Mouse (Mus musculus) hindbrain, embryonic 12.5 days (tissue): ENCODE measurements around the gene Fubp1. TPM values are rescaled to one million over a fixed set of nuclear protein-coding genes. Genes with fewer than 3 reads are reported as not detected.

ENCODE experiments used
- ATAC-seq: fragments of 200-750 bp; cut with Nextera tagmentation; 2 replicates; pipeline ENCODE4 v1.8.0; 2017; ENCODE audit warnings: moderate TSS enrichment; ENCODE audit not compliant: low FRiP score
- H3K27ac ChIP-seq: fragments of 300-500 bp; sonication (generic); 2 replicates; pipeline ENCODE4 v1.5.1; 2016; ENCODE audit warnings: mild to moderate bottlenecking
- H3K27me3 ChIP-seq: fragments of 300-500 bp; sonication (generic); 2 replicates; pipeline ENCODE4 v1.6.1; 2016; ENCODE audit warnings: mild to moderate bottlenecking
- H3K36me3 ChIP-seq: fragments of 300-500 bp; sonication (generic); 2 replicates; pipeline ENCODE4 v1.6.1; 2016; ENCODE audit warnings: mild to moderate bottlenecking
- H3K4me1 ChIP-seq: fragments of 300-500 bp; sonication (generic); 2 replicates; pipeline ENCODE4 v1.6.1; 2016
- H3K4me2 ChIP-seq: fragments of 300-500 bp; sonication (generic); replicated peaks from 2 replicates; pipeline ENCODE4 v1.6.1; 2016; ENCODE audit warnings: mild to moderate bottlenecking
- H3K4me3 ChIP-seq: fragments of 300-500 bp; sonication (generic); 2 replicates; pipeline ENCODE4 v1.5.1; 2016; ENCODE audit warnings: mild to moderate bottlenecking
- H3K9ac ChIP-seq: fragments of 300-500 bp; sonication (generic); 2 replicates; pipeline ENCODE4 v1.6.1; 2016; ENCODE audit warnings: mild to moderate bottlenecking, moderate library complexity
- H3K9me3 ChIP-seq: fragments of 300-500 bp; sonication (generic); replicated peaks from 2 replicates; pipeline ENCODE4 v1.6.1; 2016; ENCODE audit warnings: mild to moderate bottlenecking
- WGBS: fragments of 180-500 bp; shearing (Covaris S2); methylation state at CpG from one replicate; pipeline ENCODE4 v1.1.7; 2016; 5-methylcytosine and 5-hydroxymethylcytosine counted together
- polyA plus RNA-seq: library from polyadenylated mRNA; unstranded; fragments of >200 nt; fragmentation: Nextera tagmentation; extraction: Ambion mirVana; gene quantifications from 2 replicates; pipeline ENCODE4 v1.2.1, GENCODE M21; 2016

Fubp1 gene
- polyA plus RNA-seq, 1 experiment from 2014 or later = 362 TPM

DNA sequence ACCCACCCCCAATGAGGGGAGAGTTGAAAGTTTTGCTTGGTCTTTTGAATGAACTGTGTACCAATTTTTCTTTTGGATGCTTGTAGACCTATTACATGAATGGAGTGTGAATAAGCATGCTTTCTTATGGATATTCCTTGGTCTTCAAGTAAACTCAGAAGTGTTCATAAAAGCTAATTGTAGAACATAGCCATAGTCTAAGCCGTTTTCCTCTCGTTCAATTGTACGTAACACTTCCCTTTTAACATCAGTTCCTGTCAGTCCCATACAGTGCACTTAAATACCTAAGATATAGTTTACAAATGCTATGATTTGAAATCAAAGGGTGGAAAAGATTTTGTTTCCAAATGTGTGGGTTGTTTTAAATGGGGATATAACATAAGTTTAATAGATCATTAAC, 3.2 kb downstream of the Fubp1 start:
- peak overlapping the region; percentile 98; the same call in 1 of the 2 replicates for H3K4me3 ChIP-seq
- no peak overlapping the region for H3K9ac ChIP-seq
- WGBS = 72% methylated on average over 3 of the region's 3 CpGs

DNA sequence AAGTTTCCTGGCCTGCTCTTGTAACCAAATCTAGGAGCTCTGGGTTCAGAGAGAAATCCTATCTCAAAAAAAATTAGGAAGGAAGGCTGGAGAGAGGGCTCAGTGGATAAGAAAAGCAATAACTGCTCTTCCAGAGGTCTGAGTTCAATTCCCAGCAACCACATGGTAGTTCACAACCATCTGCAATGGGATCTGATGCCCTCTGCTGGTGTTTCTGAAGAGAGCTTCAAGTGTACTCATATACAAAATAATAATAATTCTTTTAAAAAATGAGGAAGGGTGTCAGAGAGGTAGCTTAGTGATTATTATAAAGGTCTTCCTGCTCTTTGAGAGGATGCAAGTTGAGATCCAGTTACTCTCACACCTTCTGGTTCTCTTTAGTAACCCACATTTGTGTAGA, 14.7 kb downstream of the Fubp1 start:
- H3K27ac ChIP-seq = no peak overlapping the region
- H3K4me1 ChIP-seq = no peaks in the 10 kb centered on the region
- no peak for ATAC-seq
- no peak overlapping the region for H3K4me3 ChIP-seq
- H3K9me3 ChIP-seq = no peaks in the 10 kb centered on the region
- H3K27me3 ChIP-seq = no peaks in the 10 kb centered on the region
- H3K4me2 ChIP-seq = no peak overlapping the region
- H3K9ac ChIP-seq = no peak overlapping the region
- H3K36me3 ChIP-seq = peaks cover 89% of the 10 kb centered on the region

More for the DNA sequence above, 3.2 kb downstream of the Fubp1 start:
- peak overlapping the region; percentile 95 for H3K4me2 ChIP-seq
- H3K27me3 ChIP-seq = no peaks in the 10 kb centered on the region
- peaks cover 30% of the 10 kb centered on the region for H3K36me3 ChIP-seq
- peaks cover 26% of the 10 kb centered on the region for H3K4me1 ChIP-seq
- no peak overlapping the region for H3K27ac ChIP-seq
- ATAC-seq = no peak
- no peaks in the 10 kb centered on the region for H3K9me3 ChIP-seq

DNA sequence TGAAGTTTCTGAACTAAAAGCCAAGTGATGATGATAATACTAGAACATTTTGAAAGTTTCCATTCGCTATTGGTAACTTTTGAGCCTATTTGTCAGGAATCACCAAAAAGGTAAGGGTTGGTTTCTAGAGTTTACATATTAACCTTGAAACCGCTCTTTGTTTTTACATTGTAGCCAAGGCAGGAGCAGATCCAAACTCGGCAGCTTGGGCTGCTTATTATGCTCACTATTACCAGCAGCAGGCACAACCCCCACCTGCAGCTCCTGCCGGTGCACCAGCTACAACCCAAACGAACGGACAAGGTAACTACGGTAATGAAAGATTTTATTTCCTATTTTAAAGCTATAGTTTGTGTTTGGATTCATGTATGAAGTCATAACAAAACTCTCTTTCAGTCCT, 15.7 kb downstream of the Fubp1 start:
- H3K9me3 ChIP-seq = no peaks in the 10 kb centered on the region
- no peak overlapping the region for H3K4me2 ChIP-seq
- H3K4me3 ChIP-seq = no peak overlapping the region
- H3K9ac ChIP-seq = no peak overlapping the region
- ATAC-seq = no peak
- no peaks in the 10 kb centered on the region for H3K4me1 ChIP-seq
- WGBS = 95% methylated on average over 7 of the region's 7 CpGs
- H3K27ac ChIP-seq = no peak overlapping the region
- no peaks in the 10 kb centered on the region for H3K27me3 ChIP-seq
- H3K36me3 ChIP-seq = peaks cover 86% of the 10 kb centered on the region

DNA sequence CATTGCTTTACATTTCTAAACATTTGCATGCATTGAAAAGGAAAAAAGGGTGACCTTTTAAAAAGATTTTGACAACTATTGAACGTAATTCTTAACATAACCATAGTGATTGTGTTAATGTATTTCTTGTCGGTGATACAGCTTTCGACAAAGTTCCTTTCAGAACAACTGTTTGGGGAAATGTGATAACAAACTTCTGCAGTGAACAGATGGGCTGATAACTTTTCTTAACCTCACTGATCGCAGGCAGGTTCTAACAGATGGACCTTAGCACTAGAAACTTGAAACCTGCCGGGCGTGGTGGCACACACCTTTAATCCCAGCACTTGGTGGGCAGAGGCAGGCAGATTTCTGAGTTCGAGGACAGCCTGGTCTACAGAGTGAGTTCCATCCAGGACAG, 18.6 kb downstream of the Fubp1 start:
- Histone ChIP-seq H3K36me3 (peaks cover 73% of the 10 kb centered on the region), H3K9me3 (no peaks in the 10 kb centered on the region), H3K27me3 (no peaks in the 10 kb centered on the region), H3K4me2 (no peak overlapping the region), H3K27ac (no peak overlapping the region), H3K4me3 (no peak overlapping the region), H3K9ac (no peak overlapping the region), H3K4me1 (no peaks in the 10 kb centered on the region)
- no peak for ATAC-seq
- WGBS = 97% methylated on average over 7 of the region's 7 CpGs

- Histone ChIP-seq H3K27me3 (no peaks in the 10 kb centered on the region), H3K9me3 (no peaks in the 10 kb centered on the region), H3K4me2 (no peak overlapping the region), H3K27ac (no peak overlapping the region), H3K4me1 (no peaks in the 10 kb centered on the region), H3K36me3 (peaks cover 72% of the 10 kb centered on the region), H3K4me3 (no peak overlapping the region), H3K9ac (no peak overlapping the region)
- WGBS = 96% methylated on average over 5 of the region's 5 CpGs
- no peak for ATAC-seq
Measured at GRCm38 (mm10) chr3:152229271-152229670, 19.0 kb downstream of the Fubp1 start.

DNA sequence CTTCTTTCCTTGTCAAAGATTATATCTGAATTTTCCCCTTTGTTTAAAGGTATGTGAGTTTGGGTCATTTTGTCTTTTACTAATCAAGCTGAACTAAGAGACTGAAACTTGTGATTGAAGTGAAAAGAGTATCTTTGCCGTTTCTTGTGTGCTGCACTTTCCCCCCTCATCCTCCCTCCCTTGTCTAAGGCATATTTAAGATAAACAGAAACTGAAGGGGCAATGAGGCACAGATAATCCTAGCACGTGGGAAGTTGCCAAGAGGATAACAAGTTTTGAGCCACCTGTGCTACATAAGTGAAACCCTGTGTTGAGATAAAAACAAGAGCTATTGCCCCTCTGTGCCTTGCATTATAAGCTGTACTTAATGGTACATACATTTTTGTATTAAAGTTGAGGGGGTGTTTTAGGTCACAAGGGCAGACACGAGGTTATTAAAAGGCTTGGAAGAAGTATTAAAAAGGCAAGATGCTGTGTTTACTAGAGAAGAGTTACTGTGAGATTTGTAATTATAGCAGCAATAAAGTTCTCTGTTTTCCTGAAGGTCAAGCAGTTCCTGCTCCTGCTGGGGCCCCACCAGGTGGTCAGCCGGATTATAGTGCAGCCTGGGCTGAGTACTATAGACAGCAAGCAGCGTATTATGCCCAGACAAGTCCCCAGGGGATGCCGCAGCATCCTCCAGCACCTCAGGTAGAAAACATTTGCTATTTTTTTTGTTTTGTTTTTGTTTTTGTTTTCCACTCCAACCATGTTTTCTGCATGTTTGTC, 21.3 kb downstream of the Fubp1 start:
- Histone ChIP-seq H3K36me3 (peaks cover 58% of the 10 kb centered on the region), H3K9me3 (no peaks in the 10 kb centered on the region), H3K4me2 (no peak overlapping the region), H3K27ac (no peak overlapping the region), H3K27me3 (no peaks in the 10 kb centered on the region), H3K4me1 (no peaks in the 10 kb centered on the region), H3K9ac (no peak overlapping the region), H3K4me3 (no peak overlapping the region)
- ATAC-seq = no peak
- 70% methylated on average over 6 of the region's 6 CpGs for WGBS

GRCm38 (mm10) chr3:152235238-152235637, 25.0 kb downstream of the Fubp1 start:
- H3K4me1 ChIP-seq = no peaks in the 10 kb centered on the region
- H3K9me3 ChIP-seq = no peaks in the 10 kb centered on the region
- no peak overlapping the region for H3K4me3 ChIP-seq
- no peaks in the 10 kb centered on the region for H3K27me3 ChIP-seq
- ATAC-seq = no peak
- no peak overlapping the region for H3K9ac ChIP-seq
- H3K27ac ChIP-seq = no peak overlapping the region
- 96% methylated on average over 1 of the region's 1 CpGs for WGBS
- H3K4me2 ChIP-seq = no peak overlapping the region
- peaks cover 44% of the 10 kb centered on the region for H3K36me3 ChIP-seq

GRCm38 (mm10) chr3:152235805-152236204, 25.6 kb downstream of the Fubp1 start:
- Histone ChIP-seq H3K36me3 (peaks cover 44% of the 10 kb centered on the region), H3K27me3 (no peaks in the 10 kb centered on the region), H3K4me1 (no peaks in the 10 kb centered on the region), H3K4me2 (no peak overlapping the region), H3K27ac (no peak overlapping the region), H3K9ac (no peak overlapping the region), H3K4me3 (no peak overlapping the region), H3K9me3 (no peaks in the 10 kb centered on the region)
- WGBS = 95% methylated on average over 1 of the region's 1 CpGs
- no peak for ATAC-seq

DNA sequence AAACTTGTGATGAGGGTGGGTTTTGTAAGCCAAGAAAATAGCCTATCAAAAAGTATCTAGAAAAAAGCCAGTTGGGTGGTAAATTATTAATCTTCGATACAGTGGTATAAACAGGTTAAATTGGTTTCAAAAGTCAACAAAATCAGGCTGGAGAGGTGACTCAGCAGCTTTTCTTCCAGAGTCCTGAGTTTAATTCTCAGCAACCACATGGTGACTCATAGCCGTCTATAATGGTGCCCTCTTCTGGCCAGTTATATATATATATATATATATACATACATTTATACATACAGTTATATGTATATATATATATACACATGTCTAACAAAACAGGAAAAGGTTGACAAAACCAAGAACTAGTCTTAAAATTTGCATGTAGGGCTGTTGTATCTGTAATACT, 28.6 kb downstream of the Fubp1 start:
- no peaks in the 10 kb centered on the region for H3K9me3 ChIP-seq
- peaks cover 32% of the 10 kb centered on the region for H3K36me3 ChIP-seq
- no peak for ATAC-seq
- WGBS = 82% methylated on average over 2 of the region's 2 CpGs
- H3K27me3 ChIP-seq = no peaks in the 10 kb centered on the region
- H3K9ac ChIP-seq = no peak overlapping the region
- no peaks in the 10 kb centered on the region for H3K4me1 ChIP-seq
- H3K4me3 ChIP-seq = no peak overlapping the region
- no peak overlapping the region for H3K27ac ChIP-seq
- H3K4me2 ChIP-seq = no peak overlapping the region

- 98% methylated on average over 1 of the region's 1 CpGs for WGBS
- ATAC-seq = no peak
- H3K27ac ChIP-seq = no peak overlapping the region
- H3K9ac ChIP-seq = no peak overlapping the region
- H3K27me3 ChIP-seq = no peaks in the 10 kb centered on the region
- no peak overlapping the region for H3K4me2 ChIP-seq
- peaks cover 25% of the 10 kb centered on the region for H3K36me3 ChIP-seq
- H3K9me3 ChIP-seq = no peaks in the 10 kb centered on the region
- H3K4me1 ChIP-seq = no peaks in the 10 kb centered on the region
- no peak overlapping the region for H3K4me3 ChIP-seq
Measured at GRCm38 (mm10) chr3:152239592-152239991, 29.4 kb downstream of the Fubp1 start.

DNA sequence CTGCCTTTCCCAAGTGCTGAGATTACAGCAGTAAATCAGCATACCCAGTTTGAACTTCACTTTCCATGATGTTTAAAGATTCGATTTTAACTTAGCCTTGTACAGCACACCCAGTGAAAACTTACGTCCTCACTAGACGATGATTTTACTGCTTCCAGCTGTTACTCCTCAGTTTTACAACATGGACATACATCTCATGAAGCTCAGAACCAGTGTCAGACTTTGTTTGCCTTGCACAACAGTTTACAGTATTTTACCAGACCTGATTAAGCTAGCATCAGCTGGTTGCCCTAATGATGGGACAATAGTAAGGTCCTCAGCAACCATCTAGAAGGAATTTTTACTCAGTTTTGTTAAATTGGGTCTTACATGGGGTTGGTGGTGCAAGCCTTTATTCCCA, 30.9 kb downstream of the Fubp1 start:
- no peaks in the 10 kb centered on the region for H3K9me3 ChIP-seq
- H3K27ac ChIP-seq = no peak overlapping the region
- no peaks in the 10 kb centered on the region for H3K27me3 ChIP-seq
- 85% methylated on average over 3 of the region's 3 CpGs for WGBS
- no peaks in the 10 kb centered on the region for H3K4me1 ChIP-seq
- no peak overlapping the region for H3K4me2 ChIP-seq
- H3K4me3 ChIP-seq = no peak overlapping the region
- peaks cover 20% of the 10 kb centered on the region for H3K36me3 ChIP-seq
- ATAC-seq = no peak
- no peak overlapping the region for H3K9ac ChIP-seq

GRCm38 (mm10) chr3:152243304-152243703, 33.1 kb downstream of the Fubp1 start:
- no peaks in the 10 kb centered on the region for H3K9me3 ChIP-seq
- no peak overlapping the region for H3K9ac ChIP-seq
- no peak overlapping the region for H3K4me2 ChIP-seq
- H3K4me1 ChIP-seq = no peaks in the 10 kb centered on the region
- 80% methylated on average over 4 of the region's 4 CpGs for WGBS
- H3K36me3 ChIP-seq = peaks cover 11% of the 10 kb centered on the region
- no peak for ATAC-seq
- no peak overlapping the region for H3K27ac ChIP-seq
- no peaks in the 10 kb centered on the region for H3K27me3 ChIP-seq
- no peak overlapping the region for H3K4me3 ChIP-seq

DNA sequence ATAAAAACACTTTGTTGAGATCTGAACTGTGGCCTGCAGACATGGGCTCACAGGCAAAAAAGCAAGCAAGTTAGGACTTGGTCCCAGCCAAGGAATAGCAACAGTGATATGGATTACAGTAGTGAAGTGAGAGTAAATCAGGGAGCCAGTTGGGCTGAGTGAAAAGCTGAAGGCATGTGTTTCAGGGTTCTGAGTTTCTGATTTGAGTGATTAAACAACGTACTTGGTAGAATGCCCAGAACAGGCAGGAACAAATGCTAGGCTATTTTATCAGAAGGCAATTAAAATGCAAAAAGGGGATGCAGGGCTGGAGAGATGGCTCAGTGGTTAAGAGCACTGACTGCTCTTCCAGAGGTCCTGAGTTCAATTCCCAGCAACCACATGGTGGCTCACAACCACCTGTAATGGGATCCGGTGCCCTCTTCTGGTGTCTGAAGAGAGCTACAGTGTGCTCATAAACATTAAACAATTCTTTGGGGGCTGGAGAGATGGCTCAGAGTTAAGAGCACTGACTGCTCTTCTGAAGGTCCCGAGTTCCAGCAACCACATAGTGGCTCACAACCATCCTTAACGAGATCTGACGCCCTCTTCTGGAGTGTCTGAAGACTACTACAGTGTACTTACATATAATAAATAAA, 35.2 kb downstream of the Fubp1 start:
- H3K9ac ChIP-seq = no peak overlapping the region
- no peak overlapping the region for H3K4me2 ChIP-seq
- 0 out of 2 replicates have a peak, but pooled peaks cover 4% of the 10 kb centered on the region for H3K36me3 ChIP-seq
- no peak for ATAC-seq
- no peak overlapping the region for H3K4me3 ChIP-seq
- WGBS = 80% methylated on average over 5 of the region's 5 CpGs
- no peaks in the 10 kb centered on the region for H3K9me3 ChIP-seq
- no peak overlapping the region for H3K27ac ChIP-seq
- no peaks in the 10 kb centered on the region for H3K4me1 ChIP-seq
- H3K27me3 ChIP-seq = no peaks in the 10 kb centered on the region
